Mouse (Mus musculus): ENCODE results near the gene Tmem88. TPM values are rescaled to one million over a fixed set of nuclear protein-coding genes. Genes with fewer than 3 reads are reported as not detected.

Tmem88 gene
- polyA plus RNA-seq, 1 experiment = 9.3 TPM

DNA sequence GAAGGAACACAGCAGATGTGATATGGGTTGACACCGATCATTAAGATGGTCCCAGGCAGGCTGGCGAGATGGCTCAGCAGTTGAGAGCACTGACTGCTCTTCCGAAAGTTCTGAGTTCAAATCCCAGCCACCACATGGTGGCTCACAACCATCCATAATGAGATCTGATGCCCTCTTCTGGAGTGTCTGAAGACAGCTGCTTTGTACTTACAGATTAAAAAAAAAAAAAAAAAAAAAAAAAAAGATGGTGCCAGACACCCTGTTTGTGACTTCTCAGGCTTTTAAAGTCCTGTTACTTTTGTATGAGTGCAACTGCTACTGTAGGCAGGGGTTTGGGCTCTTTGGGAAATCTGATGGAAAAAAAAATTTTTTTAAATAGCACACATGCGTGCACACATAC, 9.4 kb downstream of the Tmem88 start:
- 98% methylated on average over 4 of the region's 4 CpGs for WGBS
- Histone ChIP-seq H3K4me1 (replicated peaks; ENCODE audit: control insufficient read depth, insufficient read depth, low read length) (no peaks in the 10 kb centered on the region), H3K36me3 (ENCODE audit: control insufficient read depth, insufficient read depth, low read length) (no peaks in the 10 kb centered on the region), H3K27ac (ENCODE audit: control insufficient read depth, insufficient read depth, low read length) (no peak overlapping the region), H3K4me3 (ENCODE audit: control insufficient read depth, insufficient read depth, low read length) (no peak overlapping the region), H3K27me3 (ENCODE audit: control insufficient read depth, insufficient read depth, low read length) (no peaks in the 10 kb centered on the region)
- DNase-seq = no peak
- no peak for TF ChIP-seq CTCF (IDR thresholded peaks at IDR 0.05; ENCODE audit: borderline replicate concordance, control insufficient read depth, extremely low read depth, insufficient read depth, low read length, poor library complexity)

DNA sequence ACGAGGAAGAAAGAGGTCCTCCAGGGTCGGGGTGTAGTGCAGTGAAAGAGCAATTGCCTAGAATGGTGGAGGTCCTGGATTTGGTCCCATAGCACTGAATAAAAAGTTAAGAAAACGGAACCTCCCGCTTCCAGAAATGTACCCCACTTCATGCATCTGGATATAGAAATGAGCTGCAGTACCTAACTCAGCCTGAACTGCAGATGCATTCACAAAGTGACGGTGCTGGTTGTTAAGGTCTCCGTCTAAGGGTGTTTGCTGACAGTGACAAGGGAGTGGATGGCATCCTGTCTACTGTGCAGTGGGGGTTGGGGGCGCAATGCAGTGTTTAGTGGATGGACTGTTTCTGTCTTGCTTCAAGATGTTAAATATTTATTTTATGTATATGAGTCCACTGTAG, 11.3 kb downstream of the Tmem88 start:
- WGBS = 90% methylated on average over 7 of the region's 7 CpGs
- Histone ChIP-seq H3K36me3 (ENCODE audit: control insufficient read depth, insufficient read depth, low read length) (no peaks in the 10 kb centered on the region), H3K27me3 (ENCODE audit: control insufficient read depth, insufficient read depth, low read length) (no peaks in the 10 kb centered on the region), H3K4me1 (replicated peaks; ENCODE audit: control insufficient read depth, insufficient read depth, low read length) (no peaks in the 10 kb centered on the region), H3K27ac (ENCODE audit: control insufficient read depth, insufficient read depth, low read length) (no peak overlapping the region), H3K4me3 (ENCODE audit: control insufficient read depth, insufficient read depth, low read length) (no peak overlapping the region)
- no peak for DNase-seq
- no peak for TF ChIP-seq CTCF (IDR thresholded peaks at IDR 0.05; ENCODE audit: borderline replicate concordance, control insufficient read depth, extremely low read depth, insufficient read depth, low read length, poor library complexity)
- TF ChIP-seq POLR2A (IDR thresholded peaks at IDR 0.05; ENCODE audit: control insufficient read depth, extremely low read depth, insufficient read depth, low read length, poor library complexity) = no peak

DNA sequence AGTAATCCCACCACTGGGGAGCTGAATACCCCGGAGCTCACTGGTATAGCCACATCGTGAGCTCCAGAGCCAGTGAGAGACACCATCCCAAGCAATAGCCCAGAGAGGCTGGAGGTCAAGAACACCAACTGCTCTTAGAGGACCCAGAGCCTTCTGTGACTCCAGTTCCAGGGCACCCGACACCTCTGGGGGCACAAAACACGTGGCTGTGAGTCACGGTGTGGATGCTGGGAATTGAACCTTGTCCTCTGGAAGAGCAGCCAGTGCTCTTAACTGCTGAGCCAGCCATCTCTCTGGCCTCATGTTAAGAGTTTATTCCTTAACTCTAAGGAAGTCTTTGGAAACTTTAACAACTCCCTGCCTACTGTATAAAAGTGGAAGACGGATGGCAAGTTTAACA, 13.1 kb downstream of the Tmem88 start:
- DNase-seq = no peak
- no peak for TF ChIP-seq POLR2A (IDR thresholded peaks at IDR 0.05; ENCODE audit: control insufficient read depth, extremely low read depth, insufficient read depth, low read length, poor library complexity)
- no peak for TF ChIP-seq CTCF (IDR thresholded peaks at IDR 0.05; ENCODE audit: borderline replicate concordance, control insufficient read depth, extremely low read depth, insufficient read depth, low read length, poor library complexity)
- Histone ChIP-seq H3K4me3 (ENCODE audit: control insufficient read depth, insufficient read depth, low read length) (no peak overlapping the region), H3K27me3 (ENCODE audit: control insufficient read depth, insufficient read depth, low read length) (no peaks in the 10 kb centered on the region), H3K36me3 (ENCODE audit: control insufficient read depth, insufficient read depth, low read length) (no peaks in the 10 kb centered on the region), H3K4me1 (replicated peaks; ENCODE audit: control insufficient read depth, insufficient read depth, low read length) (no peaks in the 10 kb centered on the region), H3K27ac (ENCODE audit: control insufficient read depth, insufficient read depth, low read length) (no peak overlapping the region)
- 94% methylated on average over 6 of the region's 6 CpGs for WGBS

DNA sequence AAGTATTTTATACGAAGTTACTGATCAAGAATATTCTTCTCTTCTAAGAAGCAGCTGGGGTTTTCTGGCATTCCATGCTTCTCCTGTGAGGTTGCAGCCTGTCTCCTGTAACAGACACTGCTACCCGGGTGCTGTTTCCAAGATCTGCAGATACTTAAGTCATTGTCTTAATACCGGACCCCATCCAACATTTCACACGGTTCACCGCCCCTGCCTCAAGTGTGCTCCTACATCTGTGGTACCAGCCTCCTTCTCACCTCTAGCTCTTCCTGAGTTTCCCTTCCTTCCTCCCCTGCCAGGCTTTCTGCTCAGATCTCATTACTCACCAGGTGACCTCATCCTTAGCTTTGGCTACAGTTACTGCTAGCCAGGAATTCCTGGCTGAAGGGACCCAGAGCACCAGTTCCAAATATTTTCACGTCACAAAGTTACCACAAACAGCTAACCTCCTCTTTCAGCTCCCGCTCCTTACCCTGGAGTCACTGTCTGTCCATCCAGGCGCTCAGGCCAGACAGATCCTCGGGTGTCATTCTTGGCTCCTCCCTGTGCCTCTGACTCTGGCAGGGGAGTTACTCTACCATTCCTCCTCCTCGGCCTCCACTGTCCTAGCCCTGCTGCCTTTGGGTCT, 15.4 kb downstream of the Tmem88 start:
- no peak overlapping the region for H3K27ac ChIP-seq (ENCODE audit: control insufficient read depth, insufficient read depth, low read length)
- H3K27me3 ChIP-seq (ENCODE audit: control insufficient read depth, insufficient read depth, low read length) = no peaks in the 10 kb centered on the region
- TF ChIP-seq CTCF (IDR thresholded peaks at IDR 0.05; ENCODE audit: borderline replicate concordance, control insufficient read depth, extremely low read depth, insufficient read depth, low read length, poor library complexity) (no peak), POLR2A (IDR thresholded peaks at IDR 0.05; ENCODE audit: control insufficient read depth, extremely low read depth, insufficient read depth, low read length, poor library complexity) (no peak)
- no peaks in the 10 kb centered on the region for H3K36me3 ChIP-seq (ENCODE audit: control insufficient read depth, insufficient read depth, low read length)
- no peak overlapping the region for H3K4me3 ChIP-seq (ENCODE audit: control insufficient read depth, insufficient read depth, low read length)
- no peak for DNase-seq
- no peaks in the 10 kb centered on the region for H3K4me1 ChIP-seq (replicated peaks; ENCODE audit: control insufficient read depth, insufficient read depth, low read length)
- WGBS = 86% methylated on average over 10 of the region's 10 CpGs

DNA sequence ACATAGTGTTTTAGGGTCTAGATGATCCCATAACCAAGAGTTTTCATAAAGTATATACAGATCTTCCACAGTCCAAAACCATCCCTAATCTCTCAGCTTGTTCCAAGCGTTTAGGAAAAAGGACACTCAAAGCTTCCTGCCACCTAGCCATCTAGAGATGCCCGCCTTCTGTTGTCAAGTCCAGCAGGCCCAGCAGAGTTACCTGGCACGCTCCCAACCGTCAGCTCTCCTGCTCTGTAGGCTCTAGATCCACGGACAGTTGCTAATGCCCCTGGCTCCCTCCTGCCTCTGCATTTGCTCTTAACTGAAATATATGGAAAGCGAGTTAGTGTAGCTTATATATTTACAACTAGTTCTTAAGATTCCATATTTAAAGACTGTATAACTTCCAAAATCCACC, 16.7 kb downstream of the Tmem88 start:
- no peaks in the 10 kb centered on the region for H3K27me3 ChIP-seq (ENCODE audit: control insufficient read depth, insufficient read depth, low read length)
- no peaks in the 10 kb centered on the region for H3K4me1 ChIP-seq (replicated peaks; ENCODE audit: control insufficient read depth, insufficient read depth, low read length)
- 92% methylated on average over 6 of the region's 6 CpGs for WGBS
- H3K4me3 ChIP-seq (ENCODE audit: control insufficient read depth, insufficient read depth, low read length) = no peak overlapping the region
- H3K36me3 ChIP-seq (ENCODE audit: control insufficient read depth, insufficient read depth, low read length) = no peaks in the 10 kb centered on the region
- DNase-seq = no peak
- TF ChIP-seq CTCF (IDR thresholded peaks at IDR 0.05; ENCODE audit: borderline replicate concordance, control insufficient read depth, extremely low read depth, insufficient read depth, low read length, poor library complexity) = no peak
- no peak for TF ChIP-seq POLR2A (IDR thresholded peaks at IDR 0.05; ENCODE audit: control insufficient read depth, extremely low read depth, insufficient read depth, low read length, poor library complexity)
- H3K27ac ChIP-seq (ENCODE audit: control insufficient read depth, insufficient read depth, low read length) = no peak overlapping the region

DNA sequence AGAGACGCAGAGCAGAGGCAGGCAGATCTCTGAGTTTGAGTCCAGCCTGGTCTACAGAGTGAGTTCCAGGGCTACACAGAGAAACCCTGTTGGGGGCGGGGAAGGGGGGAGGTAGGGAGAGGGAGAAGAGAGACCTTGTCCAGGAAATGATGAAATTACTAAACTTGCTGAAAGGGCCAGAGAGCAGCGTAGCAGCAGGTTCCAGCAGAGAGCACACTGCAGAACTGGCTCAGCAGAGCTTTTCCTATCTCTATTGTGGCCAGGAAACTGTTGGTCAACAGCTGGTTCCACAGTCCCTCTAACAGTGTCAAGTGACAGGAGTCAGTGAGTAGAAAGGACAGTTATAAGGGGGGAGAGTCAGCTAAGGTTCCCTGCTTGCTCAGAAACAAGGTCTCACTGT, 18.4 kb downstream of the Tmem88 start:
- no peaks in the 10 kb centered on the region for H3K27me3 ChIP-seq (ENCODE audit: control insufficient read depth, insufficient read depth, low read length)
- H3K4me3 ChIP-seq (ENCODE audit: control insufficient read depth, insufficient read depth, low read length) = no peak overlapping the region
- WGBS = 86% methylated on average over 3 of the region's 3 CpGs
- no peak for DNase-seq
- TF ChIP-seq POLR2A (IDR thresholded peaks at IDR 0.05; ENCODE audit: control insufficient read depth, extremely low read depth, insufficient read depth, low read length, poor library complexity) = no peak
- no peak overlapping the region for H3K27ac ChIP-seq (ENCODE audit: control insufficient read depth, insufficient read depth, low read length)
- no peaks in the 10 kb centered on the region for H3K36me3 ChIP-seq (ENCODE audit: control insufficient read depth, insufficient read depth, low read length)
- peaks cover 3% of the 10 kb centered on the region; the same call in 1 of the 2 replicates for H3K4me1 ChIP-seq (replicated peaks; ENCODE audit: control insufficient read depth, insufficient read depth, low read length)

DNA sequence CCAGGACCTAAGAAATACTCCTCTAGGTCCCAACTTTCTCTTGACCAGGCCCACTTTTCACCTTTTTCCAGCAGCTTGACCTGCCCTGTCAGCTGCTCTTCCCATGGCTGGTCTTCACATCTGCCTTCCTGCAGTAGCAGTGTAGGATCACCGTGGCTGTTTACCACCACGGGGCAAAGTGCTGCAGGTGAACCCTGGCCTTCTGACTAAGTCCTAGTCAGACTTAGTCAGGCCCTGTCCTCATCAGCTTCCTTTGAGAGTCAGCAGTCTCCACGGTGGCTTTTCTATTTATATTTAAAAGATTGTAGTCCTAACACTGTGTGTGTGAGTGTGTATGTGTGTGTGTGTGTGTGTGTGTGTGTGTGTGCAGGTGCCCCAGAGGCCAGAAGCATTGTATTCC, 20.3 kb downstream of the Tmem88 start:
- no peak overlapping the region for H3K4me3 ChIP-seq (ENCODE audit: control insufficient read depth, insufficient read depth, low read length)
- H3K27me3 ChIP-seq (ENCODE audit: control insufficient read depth, insufficient read depth, low read length) = no peaks in the 10 kb centered on the region
- 41% methylated on average over 3 of the region's 3 CpGs for WGBS
- H3K36me3 ChIP-seq (ENCODE audit: control insufficient read depth, insufficient read depth, low read length) = no peaks in the 10 kb centered on the region
- peaks cover 3% of the 10 kb centered on the region; the same call in 1 of the 2 replicates for H3K4me1 ChIP-seq (replicated peaks; ENCODE audit: control insufficient read depth, insufficient read depth, low read length)
- TF ChIP-seq CTCF (IDR thresholded peaks at IDR 0.05; ENCODE audit: borderline replicate concordance, control insufficient read depth, extremely low read depth, insufficient read depth, low read length, poor library complexity) (no peak), POLR2A (IDR thresholded peaks at IDR 0.05; ENCODE audit: control insufficient read depth, extremely low read depth, insufficient read depth, low read length, poor library complexity) (no peak)
- H3K27ac ChIP-seq (ENCODE audit: control insufficient read depth, insufficient read depth, low read length) = no peak overlapping the region
- no peak for DNase-seq

Data from thymus, adult 2 months (tissue).